Mouse (Mus musculus) R1 (cell line): ENCODE data around the gene Vwde.
A peak's percentile ranks its signal among the peaks of the same experiment; 100 is the strongest.

Source experiments
- DNase-seq: peaks from one replicate; pipeline ENCODE4 v3.0.0-alpha.2; 2018; ENCODE audit warnings: low read depth, low spot score

Gene Vwde

DNA sequence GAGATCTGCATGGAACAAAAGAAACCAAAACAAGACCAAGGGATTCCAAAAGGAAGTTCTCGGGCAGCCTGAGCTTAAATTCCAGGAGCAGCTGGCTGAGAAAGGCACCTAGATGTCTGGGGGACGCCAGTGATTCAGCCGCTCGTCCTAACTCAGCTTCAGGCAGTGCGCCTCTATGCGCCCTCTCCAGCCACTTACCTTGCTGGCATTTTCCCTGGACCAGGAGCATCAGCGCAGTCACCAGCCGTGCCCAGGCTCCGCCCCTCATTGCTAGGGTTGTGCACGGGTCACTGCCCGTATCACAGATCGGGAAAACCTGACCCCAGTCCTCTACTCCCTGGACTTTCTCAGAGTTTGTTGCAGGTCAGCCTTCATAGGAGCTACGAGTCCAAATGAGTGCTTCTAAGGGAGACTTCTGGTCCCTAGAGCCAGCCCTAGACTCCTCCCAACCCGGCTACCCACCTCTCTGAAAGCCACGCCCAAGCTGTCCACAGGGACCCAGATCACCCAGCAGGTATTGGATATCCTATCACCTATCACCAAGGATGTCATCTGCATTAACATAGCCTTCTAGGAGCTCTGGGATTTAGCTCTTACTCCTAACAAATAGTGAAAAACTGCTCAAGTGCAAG is at the start of gene Vwde:
Vwde (minus strand) TSS at position 370 of the 632 bp plus-strand sequence.
- DNase-seq, result peak; percentile 43

DNA sequence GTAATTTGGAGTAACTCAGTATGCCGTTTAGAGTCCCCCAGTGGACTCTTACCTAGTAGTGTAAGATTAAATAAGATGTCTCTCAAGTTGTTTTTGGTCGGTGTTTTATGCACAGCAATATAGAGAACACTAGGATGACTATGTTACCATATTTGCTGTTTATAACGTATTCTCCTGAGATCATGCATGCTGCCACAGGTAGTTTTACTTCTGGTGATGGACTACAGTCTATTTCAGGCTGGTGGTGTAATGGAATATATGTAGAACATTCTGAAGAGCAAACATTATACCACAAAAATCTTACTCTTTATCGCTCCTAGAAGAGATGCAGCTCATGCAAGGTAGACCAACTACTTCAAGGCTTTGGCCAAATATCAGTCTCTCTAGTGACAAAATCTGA is 30.6 kb upstream of the Vwde start:
- DNase-seq, result no peak

DNA sequence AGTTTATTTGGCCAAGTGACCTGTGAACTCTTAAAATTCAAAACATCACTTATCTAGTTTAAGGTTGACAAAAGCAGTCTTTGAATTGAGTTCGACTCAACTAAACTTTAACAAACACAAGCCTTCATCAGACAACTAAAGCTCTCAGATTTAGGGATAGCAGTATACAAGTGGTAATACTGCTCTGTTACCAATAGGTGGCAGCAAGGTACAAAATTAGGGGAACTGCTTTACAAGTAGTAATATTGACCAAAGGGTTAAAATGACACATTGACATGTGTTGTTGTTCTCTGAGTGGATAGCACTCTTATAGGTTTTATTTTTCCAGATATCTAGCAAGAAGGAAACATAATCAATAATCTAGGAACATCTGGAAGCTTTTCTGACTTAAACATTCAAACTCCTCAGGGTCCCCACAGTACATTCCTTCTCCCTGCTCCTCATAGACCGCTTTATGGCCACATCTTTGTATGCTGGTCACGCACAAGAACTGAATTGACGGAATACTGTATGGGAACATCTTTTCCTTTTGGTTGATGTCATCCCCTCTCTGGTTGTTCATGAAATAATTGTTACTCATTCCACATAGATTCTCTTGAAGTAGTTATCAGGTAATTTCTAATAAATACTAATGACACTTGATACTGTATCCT is 23.7 kb upstream of the Vwde start:
- peak; percentile 27 for DNase-seq

DNA sequence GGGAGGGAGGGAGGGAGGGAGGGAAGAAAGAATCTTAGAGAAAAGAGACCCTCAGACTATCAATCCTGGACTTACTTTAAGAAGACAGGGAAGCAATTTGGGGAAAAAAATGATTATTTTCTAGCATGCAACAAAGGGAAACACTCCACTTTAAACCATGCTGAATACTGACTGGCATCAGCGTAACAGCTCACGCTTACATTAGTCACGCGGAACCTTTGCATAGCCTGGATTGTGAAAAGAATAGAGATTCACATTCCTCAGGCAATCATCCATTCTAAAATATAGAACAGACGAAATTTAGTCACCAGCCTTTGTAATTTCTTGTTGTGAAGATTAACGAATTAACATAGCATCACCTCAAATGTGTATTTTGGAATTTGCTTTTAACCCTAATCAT is 18.6 kb downstream of the Vwde start:
- DNase-seq, result no peak

DNA sequence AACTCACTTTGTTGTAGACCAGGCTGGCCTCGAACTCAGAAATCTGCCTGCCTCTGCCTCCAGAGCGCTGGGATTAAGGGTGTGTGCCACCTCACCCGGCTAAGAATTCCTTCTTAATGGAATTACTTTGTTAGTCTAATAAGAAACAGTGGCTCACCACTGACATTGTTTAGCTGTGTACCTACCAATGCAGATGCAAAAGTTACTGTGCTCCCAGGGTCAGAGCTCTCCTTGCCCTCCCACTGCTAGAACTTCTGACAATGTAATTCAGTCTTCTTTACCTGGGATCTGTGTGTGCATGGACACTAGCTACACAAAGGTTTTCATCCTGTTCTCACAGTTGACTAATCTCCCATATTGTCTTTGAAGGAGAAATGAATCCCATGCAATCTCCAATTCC is 27.3 kb downstream of the Vwde start:
- peak; percentile 72 for DNase-seq

DNA sequence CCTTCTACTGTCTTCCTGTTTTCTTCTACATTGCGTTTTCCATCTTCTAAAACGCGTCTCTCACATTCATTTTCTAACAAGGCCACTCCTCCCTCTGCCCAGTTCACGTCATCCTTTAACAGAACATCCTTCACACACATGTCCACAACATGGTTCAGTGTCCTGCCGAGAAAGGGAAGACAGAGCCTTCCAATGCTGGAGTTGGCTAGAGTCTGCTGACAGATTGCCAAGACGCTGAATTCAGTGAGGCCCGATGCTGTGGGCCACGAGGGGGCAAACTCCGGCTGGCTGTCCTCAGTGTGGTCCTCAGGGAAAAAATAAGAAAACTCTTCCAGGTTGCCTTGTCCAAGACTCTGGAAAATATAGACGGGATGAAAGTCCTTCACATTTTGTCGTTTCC is 37.9 kb downstream of the Vwde start:
- no peak for DNase-seq

DNA sequence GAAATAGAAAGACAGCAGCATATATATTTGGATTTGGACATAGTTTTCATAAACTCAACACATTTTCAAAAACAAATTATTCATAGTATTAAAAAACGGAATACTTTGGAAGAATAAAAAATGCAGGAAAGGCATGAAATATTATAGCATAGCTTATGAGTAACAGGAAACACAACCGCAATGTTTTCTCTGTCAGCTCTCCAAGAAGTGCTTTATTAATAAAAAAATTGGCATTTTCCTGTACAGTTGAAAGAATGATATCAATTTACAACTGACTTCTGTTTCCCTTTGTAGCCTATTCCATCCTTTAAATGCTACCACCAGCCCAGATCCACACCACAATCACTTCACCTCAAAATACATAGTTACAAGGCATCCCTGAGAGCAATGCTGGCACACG is 44.7 kb downstream of the Vwde start:
- no peak for DNase-seq

DNA sequence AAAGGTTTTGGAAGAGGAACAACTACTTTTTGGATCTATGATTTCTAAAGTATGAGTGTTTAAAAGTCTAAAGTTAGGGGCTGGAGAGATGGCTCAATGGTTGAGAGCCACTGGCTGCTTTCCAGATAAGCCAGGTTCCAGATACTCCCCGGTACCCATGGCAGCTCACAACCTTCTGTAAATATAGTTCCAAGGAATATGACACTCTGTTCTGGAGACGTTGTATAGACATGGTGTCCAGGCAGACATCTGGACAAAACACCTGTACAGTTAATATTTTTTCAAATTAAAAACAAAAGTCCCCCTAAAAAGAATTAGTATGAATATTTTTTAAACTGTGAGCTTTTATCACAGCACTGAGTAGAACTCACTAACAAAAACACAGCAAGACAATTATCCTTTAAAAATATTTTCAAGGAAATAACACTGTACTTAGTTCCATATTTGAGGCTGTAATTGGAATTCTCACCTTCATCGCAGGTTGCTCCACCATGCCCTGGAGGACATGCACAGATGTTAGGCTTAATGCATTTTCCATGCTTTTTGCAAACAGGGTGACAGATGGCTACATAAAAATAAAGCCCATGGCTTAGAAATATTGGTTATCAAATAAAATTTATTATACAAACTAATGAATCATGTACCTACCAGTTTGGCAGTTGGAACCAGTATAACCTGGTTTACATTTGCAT is 55.2 kb downstream of the Vwde start:
- DNase-seq, result no peak

DNA sequence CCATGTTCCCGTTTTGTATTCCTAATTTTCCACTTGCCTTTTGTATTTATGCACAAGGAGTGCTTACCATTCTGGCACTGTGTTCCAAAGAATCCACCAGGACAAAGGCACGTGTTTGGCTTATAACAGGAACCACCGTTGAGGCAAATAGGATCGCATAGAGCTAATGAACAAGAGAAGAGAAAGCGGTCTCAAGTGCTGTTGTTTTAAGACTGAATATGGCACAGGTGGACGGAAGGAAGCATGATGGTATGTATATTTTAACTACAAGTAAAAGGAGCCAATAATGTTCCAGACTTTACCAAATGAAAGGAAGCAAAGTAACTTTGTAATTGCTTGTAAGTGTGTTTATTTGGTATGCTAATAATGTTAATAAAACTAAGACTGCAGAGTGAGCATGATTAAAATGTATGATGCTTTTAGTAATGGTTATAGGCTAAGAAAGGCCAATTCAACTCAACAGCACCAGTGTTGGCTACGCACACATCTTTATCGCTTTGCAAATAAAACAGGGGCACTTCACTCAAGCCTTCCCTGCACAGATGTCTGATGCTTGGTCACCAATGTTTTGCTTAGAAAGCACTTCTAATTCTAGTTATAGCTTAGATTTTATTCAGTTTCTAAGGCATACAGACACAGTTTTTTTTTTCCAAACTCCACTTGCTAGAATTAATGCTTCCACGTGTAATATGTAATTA is 58.4 kb downstream of the Vwde start:
- DNase-seq, result no peak

DNA sequence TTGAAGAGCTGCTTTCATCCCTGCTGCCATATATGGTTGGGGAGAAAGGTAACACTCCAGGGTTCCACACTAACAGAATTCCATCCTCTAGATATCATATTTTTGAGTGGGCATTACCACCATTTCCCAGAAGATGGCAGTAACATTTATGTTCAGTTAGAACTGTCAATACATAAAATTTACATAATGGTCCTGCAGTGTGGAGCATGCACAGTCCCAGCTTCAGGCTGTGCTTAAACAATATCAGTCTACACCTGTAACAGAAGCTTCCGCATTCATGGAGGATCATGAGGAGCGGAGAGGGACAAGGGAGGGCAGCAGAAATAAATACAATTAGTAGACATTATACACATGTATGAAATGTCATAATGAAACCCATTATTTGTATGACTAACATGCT is 65.3 kb downstream of the Vwde start:
- no peak for DNase-seq

DNA sequence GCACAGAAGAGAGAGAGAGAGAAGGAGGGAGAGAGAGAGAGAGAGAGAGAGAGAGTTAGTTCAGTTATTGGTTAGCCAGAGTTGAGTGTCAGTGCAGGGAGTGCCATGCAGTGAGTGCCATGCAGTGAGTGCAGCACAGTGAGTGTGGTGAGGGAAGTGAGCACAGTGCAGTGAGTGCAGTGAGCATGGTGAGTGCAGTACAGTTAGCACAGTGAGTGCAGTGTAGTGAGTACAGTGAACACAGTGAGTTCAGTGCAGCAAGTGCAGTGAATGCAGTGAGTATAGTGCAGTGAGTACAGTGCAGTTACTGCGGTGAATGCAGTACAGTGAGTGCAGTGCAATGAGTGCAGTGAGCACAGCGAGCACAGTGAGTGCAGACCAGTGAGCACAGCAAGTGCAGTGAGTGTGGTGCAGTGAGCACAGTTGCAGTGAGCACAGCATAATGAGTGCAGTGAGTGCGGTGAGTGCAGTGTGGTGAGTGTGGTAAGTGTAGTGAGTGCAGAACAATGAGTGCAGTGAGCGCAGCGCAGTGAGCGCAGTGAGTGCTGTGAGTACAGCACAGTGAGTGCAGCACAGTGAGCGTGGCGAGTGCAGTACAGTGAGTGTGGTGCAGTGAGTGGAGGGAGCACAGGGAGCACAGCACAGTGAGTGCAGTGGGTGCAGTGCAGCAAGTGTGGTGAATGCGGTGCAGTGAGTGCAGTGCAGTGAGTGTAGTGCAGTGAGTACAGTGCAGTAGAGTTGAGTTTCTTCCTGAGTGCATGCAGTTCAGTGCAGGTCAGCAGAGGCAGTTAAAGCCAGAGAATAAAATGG is 70.7 kb downstream of the Vwde start:
- DNase-seq, result no peak

DNA sequence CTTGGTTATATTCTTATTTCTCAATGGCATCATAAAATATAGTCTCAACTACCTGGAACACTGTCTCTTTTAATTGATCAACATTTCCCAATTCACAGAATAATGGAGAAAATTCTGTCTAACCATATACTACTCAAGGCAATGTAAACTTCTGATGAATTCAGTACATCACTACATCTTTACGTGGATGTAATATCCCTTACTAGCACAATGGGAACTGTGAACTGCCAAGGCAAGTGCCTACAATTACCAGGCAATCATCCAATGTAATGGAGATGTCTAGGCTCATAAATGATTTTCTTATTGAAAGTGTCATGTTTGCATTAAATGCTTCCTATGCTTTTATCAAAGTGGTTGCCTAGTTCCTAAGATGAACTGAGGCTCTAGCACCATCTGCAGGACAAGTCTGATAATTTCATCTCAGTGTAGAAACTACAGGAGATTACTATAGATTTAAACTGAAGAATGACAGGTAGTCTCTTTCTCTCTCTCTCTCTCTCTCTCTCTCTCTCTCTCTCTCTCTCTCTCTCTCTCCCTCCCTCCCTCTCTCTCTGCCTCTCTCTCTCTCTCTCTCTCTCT is 72.6 kb downstream of the Vwde start:
- DNase-seq, result peak; percentile 36

DNA sequence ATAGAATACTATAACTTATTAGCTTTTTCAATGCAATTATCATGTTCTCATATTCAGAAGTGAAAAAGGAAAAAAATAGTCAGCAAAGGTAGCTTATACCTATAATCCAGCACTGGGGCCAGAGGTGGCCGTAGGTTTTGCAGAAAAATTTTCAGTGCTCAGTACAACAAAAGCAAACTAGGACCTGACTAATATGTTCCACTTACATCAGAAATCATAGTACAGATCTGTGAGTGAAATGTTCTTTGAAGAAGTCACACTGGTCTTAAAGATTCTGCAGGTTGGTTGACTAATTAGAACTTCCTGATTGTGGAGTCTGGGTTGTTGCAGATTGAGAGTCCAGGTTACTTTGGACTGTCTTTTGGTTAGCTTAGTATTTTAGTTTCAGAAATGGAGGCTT is 87.5 kb downstream of the Vwde start:
- DNase-seq, result no peak

DNA sequence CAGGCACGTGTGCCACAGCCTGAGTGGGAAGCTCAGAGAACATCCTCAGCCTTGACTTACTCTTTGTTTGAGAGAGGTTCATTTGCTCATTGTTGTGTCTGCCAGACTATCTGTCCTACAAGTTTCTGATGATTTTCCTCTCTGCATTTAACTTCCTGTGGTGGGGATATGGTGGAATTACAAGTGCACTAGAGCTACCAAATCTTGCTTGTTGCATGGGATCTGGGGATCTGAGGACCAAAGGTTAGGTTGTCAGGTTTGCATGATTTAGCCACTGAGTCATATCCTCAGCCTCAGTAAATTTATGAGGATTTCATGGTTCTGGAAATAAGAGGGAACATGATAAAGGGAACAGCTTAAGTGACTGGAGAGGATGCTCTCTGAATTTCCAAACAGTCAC is 116.1 kb downstream of the Vwde start:
- no peak for DNase-seq
